Mouse (Mus musculus) liver, embryonic 14.5 days (tissue): ENCODE measurements around the gene Hyal2.

Experiments
- CTCF ChIP-seq: IDR thresholded peaks from 2 replicates; pipeline ENCODE4 v1.5.1; 2016; ENCODE audit warnings: antibody characterized with exemption, low read depth, control low read depth
- EP300 ChIP-seq: IDR thresholded peaks from 2 replicates; pipeline ENCODE4 v1.6.1; 2016; ENCODE audit warnings: antibody characterized with exemption, low read depth

DNA sequence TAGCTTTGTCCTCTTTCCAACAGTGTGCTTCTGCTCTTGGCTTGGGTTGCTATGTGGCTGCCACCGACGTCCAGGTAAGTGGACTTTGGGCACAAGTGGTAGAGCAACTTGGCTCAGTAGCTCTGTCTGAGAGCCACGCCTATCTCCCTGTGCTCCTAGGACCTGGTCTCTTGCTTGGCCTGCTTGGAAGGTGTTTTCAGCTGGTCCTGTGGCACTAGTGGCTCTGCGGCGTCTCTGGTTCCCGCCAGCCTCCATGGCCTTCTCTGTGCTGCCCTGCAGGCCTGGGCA is 23.0 kb downstream of the Hyal2 start:
- no peak for TF ChIP-seq CTCF
- TF ChIP-seq EP300: no peak
